Mouse (Mus musculus) granulocyte monocyte progenitor cell, adult 5-6 weeks (primary cell): ENCODE measurements around the gene Ntn3. TPM values are rescaled to one million over a fixed set of nuclear protein-coding genes. Genes with fewer than 3 reads are reported as not detected.

ENCODE experiments used
- ATAC-seq: replicated peaks from 2 replicates; pipeline ENCODE4 v1.8.0; 2016; ENCODE audit warnings: mild to moderate bottlenecking, moderate TSS enrichment, inconsistent platforms; ENCODE audit not compliant: poor library complexity, severe bottlenecking
- total RNA-seq, 2 experiments: library from RNA; stranded (forward) in 1 of 2; stranded (reverse) in 1 of 2; fragments of 200-712, 200-1000 nt in 1 of 2; fragments of >200 nt in 1 of 2; fragmentation: Nextera tagmentation in 1 of 2; gene quantifications; 2 replicates each; pipeline ENCODE4 v1.2.3; 2014 to 2017

The Ntn3 gene
- total RNA-seq (2014; fragmentation: Nextera tagmentation): 0.11 TPM in 1 of 2 replicates, not detected in the other
- 0.04 TPM in 1 of 2 replicates, not detected in the other for total RNA-seq (2017)

DNA sequence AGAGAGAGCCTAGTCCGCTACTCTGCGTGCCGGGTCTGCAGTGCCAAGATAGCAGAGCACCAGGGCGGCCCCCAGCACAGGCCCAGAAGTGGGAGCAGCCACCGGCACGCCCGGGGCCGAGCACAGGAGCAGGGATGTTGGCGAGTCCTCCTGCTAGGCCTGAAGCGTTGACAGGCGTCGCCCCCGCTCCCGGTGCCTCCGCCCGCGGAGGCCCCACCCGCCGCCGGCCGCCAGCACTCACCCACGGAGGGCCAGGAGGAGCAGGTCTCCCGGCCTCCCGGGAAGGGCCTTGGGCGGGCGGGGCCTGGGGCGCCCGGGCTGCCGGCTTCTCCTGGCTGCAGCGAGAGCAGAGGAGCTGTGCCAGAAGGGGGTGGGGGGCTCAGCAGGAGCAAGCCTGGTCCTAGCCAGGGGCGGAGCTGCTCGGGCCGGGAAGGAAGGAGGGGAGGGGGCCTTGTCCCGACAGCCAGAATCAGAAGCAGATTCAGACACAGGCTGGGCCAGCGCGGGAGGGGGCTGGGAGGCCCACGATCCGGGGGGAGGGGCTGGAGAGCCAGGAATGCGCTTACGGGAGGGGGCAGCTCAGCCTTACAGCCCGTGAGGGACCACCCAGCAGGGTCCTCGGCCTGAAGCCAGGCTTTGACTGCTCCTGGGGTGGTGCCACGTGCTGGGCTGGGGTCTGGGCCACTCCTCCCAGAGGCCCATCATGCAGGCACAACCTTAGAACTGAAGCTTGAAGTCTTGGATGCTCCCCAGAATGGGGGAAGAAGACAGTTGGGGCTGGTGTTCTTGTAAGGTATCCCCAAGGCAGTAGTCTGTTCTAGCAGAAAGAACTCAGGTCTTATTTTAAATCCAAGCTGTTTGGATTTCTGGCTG lies at the start of gene Ntn3:
TSS of gene Ntn3 (minus strand) at position 489 of the 873 bp plus-strand sequence.
- ATAC-seq: no peak

DNA sequence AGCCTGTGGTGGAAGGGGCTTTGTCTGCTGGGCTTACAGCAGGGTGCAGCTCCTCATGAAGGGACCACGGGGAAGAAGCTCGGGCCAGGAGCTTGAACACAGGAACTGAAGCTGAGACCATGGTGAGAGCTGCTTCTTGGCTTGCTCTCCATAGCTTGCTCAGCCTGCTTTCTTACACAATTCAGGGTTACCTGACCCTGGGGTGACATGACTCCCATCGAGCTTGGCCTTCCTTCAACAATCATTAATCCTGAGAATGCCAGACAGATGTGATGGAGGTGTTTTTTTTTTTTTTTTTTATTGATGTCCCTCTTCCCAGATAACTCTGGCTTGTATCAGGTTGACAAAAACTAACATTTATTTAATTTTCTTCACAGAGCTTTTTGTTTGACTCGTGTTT lies 49.6 kb upstream of the Ntn3 start:
- ATAC-seq: peak; percentile 14

DNA sequence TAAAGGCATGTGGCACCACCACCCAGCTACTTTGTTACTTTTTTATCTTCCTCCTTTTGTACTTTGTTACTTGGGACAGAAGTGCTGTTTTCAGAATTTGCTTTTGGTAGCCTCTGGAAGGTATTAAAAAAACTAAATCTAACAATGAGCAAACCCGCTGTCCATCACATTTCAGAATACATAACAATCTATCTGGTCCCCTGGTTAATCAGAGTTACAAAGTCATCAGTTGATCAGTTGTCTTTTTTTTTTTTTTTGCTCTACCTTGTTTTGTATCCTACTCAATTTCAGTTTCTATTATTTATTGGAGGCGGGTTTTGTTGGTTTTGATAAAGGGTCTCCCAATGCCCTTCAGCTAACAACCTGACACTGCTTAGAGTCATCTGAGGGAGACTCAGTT lies 43.0 kb upstream of the Ntn3 start:
- no peak for ATAC-seq

- ATAC-seq: peak; percentile 97
Observed at GRCm38 (mm10) chr17:24251320-24252069, 42.2 kb upstream of the Ntn3 start, which contains the start of gene Ccnf. Gene Ccnf, minus strand, starts transcription at chr17:24251484.

DNA sequence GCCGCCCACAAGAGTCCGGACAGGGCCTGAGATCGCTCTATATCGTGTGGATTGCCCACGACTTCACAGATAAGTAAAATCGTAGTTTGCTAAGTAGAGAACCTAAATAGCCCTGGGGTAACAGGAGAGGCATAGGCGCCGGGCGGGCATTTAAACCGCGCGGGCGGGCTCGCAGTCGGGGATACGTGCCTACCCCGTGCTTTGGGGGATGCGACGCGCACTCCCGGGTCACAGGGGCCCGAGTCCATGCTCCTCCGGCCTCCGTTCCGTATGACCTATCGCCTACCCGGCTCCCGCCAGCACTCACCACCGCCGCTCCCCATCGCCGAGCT lies 41.6 kb upstream of the Ntn3 start:
- ATAC-seq: no peak

DNA sequence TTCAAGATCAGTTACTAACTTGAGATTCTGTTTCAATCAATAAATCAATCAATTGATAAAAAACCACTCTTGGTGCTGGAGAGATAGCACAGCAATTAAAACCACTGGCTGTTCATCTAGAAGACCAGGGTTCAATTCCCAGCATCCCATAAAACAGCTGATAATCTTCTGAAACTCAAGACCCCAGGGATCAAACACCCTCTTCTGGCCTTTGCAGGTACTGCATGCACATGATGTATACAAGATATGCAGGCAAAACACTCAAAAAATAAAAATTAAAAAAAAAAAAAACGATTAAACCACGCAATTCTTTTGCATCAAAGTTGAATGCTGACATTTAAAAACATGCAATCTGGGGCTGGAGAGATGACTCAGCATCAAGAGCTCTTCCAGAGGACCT lies 39.3 kb upstream of the Ntn3 start:
- no peak for ATAC-seq

DNA sequence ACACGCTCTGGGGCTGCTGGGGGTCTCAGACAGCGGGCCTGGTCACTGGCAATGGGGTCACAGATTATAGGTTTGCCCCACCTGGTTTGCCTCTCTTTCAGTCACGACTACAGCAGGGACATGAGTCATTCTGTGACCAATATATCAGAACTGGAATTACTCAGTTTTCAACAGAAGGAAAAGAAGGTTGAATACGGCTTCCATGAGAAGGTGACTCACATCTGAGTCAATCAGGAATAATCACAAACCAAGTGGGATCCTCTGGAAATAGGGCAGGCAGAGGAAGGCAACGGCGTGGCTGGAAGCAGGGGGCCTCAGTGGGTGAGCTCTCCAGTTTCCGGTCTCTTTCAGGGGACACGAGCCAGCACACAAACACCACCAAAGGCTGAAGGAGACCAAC lies 34.7 kb upstream of the Ntn3 start:
- ATAC-seq: no peak

GRCm38 (mm10) chr17:24243311-24243969 lies 34.1 kb upstream of the Ntn3 start:
- no peak for ATAC-seq

DNA sequence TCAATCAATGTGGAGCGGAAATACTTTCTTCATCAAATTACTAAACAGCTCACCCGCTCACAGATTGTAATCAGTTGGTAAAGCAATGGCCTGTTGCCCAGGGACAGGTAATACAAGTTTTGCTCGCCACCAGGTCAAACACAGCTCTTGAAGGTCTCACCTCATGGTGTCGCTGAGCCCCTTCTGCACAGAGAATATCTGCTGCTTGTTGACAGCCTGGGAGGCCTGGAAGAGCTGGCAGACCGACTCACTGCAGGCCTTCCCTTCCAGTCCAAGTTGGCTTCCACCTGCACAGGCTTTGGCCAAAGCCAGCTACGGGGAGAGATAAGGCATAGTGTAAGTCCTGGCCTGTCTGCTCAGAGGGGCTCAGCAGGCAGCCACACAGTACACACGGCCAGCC lies 27.6 kb upstream of the Ntn3 start:
- ATAC-seq: no peak

DNA sequence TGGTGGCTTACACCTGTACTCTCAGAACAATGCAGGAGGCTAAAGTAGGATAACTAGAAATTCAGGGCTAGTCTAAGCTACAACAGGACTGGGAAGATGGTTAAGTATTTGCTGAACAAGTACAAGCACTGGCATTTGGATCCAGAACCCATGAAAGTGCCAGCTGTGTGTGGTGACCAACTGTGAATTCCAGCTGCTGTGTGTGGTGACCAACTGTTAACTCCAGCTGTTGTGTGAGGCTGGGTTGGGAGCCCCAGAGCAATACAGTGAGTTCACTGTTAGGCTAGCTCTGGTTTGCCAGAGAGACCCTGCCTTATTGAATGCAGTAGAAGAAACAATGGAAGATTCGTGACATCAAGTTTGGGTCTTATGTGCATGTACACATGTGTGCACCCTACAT lies 27.1 kb upstream of the Ntn3 start:
- ATAC-seq: no peak

DNA sequence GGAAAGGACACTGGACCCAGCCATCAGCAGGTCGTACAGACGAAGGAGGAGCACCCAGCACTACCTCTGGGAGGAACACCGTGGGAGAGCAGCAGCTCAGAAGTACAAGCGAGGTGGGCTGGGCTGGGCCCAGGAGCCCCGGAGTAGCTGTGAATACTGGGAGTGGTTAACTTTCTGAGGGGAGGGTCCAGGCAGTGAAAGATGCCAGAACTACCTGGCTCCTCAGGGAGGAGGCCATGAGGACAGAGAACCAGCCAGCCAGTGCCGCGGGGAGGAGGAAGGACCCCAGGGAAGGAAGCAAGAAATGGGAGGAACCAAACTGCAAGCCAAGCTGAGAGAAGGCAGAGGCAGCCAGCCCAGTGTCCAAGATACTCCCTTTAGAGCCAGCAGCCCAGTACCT lies 18.6 kb upstream of the Ntn3 start:
- ATAC-seq: no peak

- no peak for ATAC-seq
Observed at GRCm38 (mm10) chr17:24226721-24227120, 17.4 kb upstream of the Ntn3 start.

GRCm38 (mm10) chr17:24225851-24226250 lies 16.5 kb upstream of the Ntn3 start:
- no peak for ATAC-seq

GRCm38 (mm10) chr17:24224741-24225140 lies 15.4 kb upstream of the Ntn3 start:
- no peak for ATAC-seq

- ATAC-seq: no peak
Observed at GRCm38 (mm10) chr17:24223513-24223912, 14.2 kb upstream of the Ntn3 start.

- no peak for ATAC-seq
Observed at GRCm38 (mm10) chr17:24222653-24223052, 13.3 kb upstream of the Ntn3 start.

GRCm38 (mm10) chr17:24220435-24221411 lies 11.4 kb upstream of the Ntn3 start, which contains the start of gene Tedc2:
Gene Tedc2, minus strand, starts transcription at chr17:24220851.
- ATAC-seq: peak; percentile 93

DNA sequence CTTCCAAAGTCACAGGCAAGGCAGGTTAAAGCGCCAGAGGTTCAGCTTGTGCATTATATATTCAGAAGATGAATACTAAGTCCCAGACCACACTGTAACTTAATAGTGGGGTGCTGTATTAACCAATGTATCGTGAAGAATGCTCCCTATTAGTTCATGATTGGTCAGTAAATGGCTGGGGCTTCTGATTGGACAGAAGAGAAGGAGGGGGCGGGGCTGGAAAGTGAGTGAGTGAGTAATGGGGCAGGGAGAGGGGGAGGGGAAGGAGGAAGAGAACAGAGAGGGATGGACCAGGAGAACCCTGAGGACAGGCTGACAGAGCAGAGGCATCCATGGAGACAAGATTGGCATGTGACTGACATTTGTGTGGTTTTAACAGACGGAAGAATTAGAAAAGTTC lies 7.5 kb upstream of the Ntn3 start:
- ATAC-seq: no peak

DNA sequence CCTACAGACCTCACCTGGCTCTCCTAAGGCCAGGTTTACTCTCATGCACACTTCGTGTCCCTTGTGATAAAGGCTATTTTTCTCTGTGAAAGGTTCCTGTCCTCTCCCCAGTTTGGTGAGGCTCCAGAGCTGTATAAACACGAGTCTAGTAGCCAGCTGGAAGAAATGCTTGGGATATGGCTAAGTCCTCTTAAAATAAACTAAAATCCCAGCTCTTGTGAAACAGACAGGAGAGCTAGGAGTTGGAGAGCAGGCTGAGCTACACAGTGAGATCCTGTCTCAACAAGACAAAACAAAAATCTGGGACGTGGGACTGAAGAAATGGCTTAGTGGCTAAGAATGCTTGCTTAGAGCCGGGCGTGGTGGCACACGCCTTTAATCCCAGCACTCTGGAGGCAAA lies 3.9 kb upstream of the Ntn3 start:
- no peak for ATAC-seq
